Mouse (Mus musculus): ENCODE data around the gene Strn3.
A peak's percentile ranks its signal among the peaks of the same experiment; 100 is the strongest.

The Strn3 gene

DNA sequence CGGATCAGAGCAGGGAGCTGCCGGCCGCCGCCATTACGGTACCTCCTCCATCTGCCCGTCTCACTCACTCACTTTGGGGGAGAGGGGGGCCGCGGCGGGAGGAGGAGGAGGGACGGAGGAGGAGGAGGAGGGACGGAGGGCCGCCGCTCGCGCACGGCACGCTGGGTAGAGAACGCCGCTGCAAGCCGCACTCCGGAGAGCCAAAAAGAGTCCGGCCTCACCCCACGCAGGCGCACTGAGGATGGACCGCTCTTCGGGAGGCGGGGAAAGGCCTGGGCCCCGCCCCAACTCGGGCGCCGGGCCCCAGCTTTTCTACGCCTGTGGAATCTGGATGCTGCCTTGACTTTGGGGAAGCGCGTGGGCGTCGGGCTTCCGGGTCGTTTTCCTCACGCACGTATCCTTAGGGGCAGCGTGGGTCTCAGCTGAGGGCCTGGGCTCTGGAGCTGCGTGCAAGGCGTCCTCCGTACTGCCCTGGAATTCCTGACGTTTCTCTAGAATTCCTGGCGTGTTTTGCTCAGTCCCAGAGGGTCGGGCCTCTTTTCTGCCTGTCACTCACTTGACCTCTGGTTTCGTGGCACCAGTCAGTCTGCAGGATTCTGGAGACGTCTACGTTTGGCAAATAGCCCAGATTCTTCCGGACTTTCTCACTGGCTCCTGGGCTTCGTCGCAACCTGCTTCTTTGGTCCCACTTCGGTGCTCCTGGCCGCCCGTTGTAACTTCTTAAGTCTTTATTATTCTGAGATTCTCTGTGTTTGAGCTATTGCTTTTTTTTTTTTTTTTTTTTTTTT is at the start of gene Strn3:
TSS of gene Strn3 (minus strand) at position 53 of the 788 bp plus-strand sequence.
- peak; percentile 97 for DNase-seq (ENCODE audit: low spot score)

DNA sequence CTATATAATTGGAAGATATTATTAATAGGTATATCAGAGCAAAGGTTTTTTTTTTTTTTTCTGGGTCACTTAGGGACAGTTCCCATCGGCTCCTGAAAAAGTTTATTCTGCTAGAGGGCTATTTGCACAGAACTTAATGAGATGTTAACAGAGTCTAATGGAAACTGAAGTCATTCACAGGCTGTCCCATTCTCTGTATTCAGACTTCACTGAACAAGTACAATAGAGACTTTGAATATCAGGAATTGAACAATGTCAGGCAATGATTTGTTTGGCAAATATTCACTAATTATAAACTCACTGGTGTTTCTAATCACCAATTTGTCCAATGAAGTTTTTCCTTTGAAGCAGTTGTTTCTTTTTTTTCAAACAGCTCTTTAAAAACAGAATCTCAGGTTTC is 45.1 kb upstream of the Strn3 start:
- no peak for DNase-seq (ENCODE audit: low spot score)

DNA sequence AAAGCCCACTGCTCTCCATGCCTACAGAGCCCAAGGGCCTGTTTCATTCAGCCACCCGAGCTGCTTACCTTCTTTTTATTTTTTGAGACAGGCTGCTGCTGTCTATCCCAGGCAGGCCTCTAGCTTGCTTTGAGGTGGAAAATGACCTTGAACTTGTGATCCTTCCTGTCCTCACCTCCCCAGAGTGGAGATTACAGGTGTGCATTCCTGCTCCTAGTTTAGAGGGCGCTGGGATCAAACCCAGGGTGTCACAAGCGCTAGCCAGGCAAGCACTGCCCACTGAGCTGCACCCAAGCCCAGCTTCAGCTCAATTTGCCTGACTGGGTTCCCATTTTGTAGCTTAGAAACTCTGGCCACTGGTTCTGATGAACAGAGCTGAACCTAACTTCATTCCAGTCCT is 44.7 kb upstream of the Strn3 start:
- DNase-seq (ENCODE audit: low spot score): no peak

DNA sequence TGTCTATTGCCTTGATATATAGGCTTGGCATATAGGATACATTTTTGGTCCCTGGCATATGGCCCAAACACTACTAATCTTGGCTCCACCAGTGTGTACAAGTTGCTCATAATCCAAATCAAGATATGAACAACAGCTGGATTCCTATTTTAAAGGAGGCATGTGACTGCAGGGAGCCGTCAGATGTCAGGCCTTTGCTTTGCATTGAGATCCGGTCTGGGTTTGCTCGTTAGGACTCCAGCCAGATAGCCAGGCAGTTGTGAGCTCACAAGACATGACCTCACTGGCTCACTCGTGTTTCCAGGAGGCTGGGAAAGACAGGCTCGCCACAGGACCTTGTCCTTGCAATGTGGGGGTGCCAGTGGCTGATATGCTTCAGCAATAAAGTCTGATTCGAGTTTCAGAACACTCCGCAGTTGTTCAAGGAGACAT is 44.2 kb upstream of the Strn3 start:
- no peak for DNase-seq (ENCODE audit: low spot score)

DNA sequence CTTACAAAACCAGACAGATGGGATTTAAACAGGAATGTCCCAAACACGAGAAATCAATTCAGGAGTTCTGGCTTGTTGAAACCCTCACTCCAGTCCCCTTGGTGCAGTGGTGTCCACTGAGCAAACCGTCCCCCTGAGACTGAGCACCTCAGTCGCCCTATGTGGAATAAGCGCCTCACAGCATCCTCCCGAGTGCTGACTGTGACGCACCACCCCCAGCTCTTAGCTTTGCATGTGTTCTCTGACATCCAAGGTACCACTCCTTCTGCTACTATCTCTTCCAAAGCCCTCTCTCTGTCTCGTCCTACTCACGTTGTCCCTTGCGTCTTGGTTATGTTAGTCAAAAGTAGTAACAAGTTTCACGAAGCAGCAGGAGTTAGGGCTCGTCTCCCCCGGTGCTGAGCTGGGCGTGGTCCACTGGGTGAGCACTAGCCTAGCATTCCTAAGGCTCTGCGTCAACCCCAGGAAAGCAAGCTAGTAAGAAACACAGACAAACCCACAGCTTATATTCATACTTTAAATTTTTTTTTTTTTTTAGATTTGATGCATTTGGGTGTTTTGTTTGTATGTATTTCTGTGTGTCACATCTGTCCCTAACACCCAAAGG is 43.0 kb upstream of the Strn3 start:
- no peak for DNase-seq (ENCODE audit: low spot score)

DNA sequence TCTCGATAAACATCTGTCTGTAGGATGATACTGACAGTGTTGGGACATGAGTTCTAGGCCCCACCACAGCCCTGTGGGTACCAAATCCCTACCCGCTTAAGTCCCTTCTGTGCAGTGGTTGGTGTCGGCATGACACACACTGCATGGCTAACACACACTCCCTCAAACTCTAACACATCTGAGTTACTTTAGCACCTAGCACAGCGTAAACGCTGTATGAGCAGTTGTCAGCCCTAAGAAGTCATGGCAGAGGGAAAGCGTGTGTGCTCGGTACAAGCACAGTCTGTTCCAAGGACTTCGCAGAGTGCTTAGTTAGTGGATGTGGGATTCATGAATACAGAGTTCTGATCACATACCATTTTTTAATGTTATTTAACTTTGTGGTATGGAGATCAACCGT is 38.1 kb upstream of the Strn3 start:
- DNase-seq (ENCODE audit: low spot score): no peak

DNA sequence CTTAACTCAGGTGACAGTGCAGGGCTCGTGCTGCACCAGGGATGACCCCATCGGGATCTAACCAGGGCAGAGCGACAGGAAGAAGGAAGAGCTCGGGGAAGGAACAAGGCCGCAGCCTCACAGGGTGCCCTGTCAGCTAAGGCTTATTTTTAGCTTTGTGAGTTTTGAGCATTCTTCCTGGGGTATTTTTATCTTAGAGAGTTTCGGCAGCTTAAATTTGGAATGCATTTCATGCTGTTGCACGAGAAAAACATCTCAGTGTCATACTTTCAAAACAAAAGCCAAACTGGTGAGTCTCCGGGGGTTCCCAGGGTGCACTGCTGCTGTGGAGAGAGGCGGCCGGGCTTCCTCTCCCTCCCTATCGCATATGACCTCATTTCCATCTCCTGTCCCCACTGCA is 37.4 kb upstream of the Strn3 start:
- DNase-seq (ENCODE audit: low spot score): no peak

DNA sequence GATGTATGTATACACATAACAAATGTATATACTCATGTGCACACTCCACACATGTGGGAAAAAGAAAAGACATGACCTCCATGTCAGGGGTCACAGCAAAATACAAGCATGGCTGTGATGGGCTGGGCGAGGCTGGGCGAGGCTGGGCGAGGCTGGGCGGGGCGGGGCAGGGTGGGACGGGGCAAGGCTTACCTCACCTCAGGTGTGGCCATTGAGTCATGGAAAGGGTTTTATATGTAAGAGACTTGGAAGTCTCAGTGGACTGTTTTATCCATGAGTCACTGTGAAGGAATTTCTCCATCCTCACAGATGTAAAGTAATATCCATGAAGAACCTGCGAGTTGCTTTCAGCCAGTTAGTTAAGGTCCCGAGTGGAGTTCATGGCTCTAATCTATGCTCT is 30.1 kb upstream of the Strn3 start:
- DNase-seq (ENCODE audit: low spot score): no peak

DNA sequence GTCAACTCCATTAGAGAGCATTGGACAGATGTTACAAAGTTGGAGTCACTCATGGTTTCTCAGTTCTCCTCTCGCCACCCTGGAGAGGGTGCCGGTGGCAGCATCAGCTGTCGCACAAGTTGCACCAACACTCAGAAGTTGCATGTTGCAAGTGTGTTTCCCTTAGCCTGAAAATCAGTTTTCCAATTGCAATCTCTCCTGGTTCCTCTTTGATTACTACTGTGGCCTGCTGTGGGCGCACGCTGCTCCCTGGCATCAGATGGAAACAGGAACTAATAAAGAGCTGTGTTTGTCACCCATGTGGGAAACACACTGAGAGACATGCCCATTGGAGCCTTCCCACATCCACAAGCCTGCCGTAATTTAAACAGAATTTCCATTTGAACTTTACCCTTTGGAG is 26.9 kb upstream of the Strn3 start:
- DNase-seq (ENCODE audit: low spot score): no peak

DNA sequence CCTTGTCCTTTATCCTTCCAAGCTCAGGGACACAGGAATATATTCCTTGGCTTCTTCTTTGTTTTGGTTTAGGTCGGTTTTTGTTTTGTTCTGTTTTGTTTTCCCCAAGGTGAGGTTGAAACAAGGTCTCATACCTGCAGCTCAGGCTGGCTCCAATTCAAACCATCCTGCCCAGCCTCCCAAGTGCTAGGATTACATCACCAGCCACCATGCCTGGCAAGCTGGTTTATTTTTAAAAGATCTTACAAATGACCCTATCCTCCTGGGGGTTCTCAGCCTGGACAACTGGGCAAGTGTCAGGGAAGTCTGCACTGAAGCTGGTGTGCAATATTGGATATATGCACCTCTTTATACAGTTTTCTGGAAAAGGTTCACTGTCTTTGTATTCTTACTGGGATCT is 21.0 kb upstream of the Strn3 start:
- DNase-seq (ENCODE audit: low spot score): no peak

DNA sequence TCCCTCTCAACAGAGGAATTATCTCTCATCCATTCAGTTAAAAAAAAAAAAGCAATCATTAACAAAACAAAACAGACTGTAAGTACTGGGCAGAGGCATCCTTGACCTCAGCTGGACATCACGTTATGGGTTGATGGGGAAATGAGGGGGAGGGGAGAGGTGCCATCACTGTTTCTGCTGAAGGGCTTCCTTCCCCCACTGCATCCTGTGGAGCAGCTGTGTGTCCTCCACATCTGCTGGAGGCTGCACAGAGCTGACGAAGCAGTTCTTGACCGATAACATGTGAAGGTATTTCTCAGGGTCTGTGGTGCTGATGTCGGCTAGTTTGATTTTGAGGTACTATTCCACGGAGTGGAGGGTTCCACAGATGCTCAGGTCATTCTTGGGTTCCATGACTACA is 18.5 kb upstream of the Strn3 start:
- DNase-seq (ENCODE audit: low spot score): no peak

DNA sequence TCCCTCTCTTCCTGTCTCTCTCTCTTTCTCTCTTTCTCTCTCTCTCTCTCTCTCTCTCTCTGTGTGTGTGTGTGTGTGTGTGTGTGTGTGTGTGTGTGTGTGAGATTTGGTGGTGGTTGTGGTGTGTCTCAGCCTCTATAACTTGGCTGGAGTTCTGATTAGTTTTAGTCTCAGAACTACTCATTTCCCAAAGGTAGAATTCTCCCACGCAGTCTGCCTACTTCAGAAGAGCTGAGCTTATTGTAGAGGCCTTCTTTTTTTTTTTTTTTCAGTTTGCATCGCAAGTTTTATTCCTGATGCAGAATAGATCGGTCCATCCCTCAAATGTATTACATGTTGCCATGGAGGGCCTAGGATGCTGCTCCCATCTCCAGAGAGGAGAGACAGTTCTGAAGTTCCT is 18.0 kb upstream of the Strn3 start:
- no peak for DNase-seq (ENCODE audit: low spot score)

DNA sequence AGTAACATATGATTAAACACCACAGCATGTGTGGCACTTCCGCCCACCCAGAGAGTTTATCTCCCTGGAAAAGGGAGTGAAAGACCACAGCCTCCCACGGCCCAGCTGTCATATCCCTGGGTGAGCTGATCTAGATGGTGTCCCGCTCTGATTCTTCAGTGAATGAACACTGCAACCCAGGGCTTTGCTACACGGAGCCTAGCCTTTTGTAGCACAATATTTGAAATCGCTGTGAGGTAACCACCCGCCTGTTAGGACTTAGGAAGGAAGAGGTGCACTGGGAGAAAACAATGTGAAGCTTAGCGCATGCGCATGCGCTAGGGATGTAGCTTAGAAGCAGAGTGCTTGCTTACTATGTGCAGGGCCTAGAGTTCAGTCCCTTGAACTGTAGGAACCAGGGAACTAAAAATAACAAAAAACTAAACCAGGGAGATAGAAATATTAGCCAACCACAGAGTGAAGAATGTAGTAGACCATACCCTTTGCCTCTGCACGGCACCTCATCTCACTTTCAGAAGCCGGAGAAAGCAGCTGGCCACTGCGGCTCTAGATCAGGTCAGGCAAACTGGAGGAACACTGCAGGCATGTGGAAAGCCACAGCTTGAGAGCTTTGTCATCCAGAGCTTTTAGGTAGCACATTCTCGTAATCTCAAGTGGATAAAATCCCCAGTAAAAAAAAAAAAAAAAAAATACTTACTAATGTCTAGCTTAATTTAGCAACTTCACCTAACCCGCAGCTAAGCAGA is 17.4 kb upstream of the Strn3 start:
- DNase-seq (ENCODE audit: low spot score): peak; percentile 29

DNA sequence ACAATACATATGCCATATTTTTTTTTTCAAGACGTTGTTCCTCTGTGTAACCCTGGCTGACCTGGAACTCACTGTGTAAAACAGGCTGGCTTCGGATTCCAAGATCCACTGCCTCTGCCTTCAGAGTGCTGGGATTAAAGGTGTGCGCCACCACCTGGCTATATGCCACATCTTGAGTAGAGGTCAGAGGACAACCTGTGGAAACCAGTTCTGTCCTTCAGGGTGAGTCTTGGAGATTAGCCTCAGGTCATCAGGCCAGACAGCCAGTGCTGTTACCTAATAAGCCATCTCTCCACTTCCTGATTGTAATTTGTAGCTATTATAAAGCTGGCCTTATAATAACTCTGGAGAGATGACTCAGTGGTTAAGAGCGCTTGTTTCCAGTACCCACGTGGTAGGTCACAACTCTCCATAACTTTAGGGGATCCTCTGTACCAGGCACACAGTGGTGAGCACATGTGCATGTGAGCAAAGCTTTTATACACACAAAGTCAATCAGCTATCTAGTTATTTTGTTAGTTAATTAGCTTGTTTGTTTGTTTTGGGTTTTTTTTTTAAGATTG is 15.1 kb upstream of the Strn3 start:
- DNase-seq (ENCODE audit: low spot score): no peak

DNA sequence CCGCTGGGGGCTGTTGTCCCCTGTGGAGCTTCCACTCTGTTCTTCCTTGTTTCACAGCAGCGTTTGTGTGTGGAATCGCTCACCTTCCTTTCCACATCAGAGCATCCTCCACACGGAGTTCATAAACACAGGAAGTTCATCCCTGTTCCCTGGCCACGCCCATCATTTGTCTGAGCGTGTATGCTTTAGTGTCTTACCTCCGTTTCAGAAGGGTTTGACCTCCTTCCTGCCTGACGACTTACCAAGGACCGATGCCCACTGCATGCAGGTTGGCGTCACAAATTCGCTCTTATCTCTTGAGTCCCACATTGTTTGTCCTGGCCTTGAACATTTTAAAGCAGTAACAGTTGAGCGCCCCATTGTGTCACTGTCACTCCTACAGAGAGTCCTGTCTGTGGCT is 14.1 kb upstream of the Strn3 start:
- no peak for DNase-seq (ENCODE audit: low spot score)

DNA sequence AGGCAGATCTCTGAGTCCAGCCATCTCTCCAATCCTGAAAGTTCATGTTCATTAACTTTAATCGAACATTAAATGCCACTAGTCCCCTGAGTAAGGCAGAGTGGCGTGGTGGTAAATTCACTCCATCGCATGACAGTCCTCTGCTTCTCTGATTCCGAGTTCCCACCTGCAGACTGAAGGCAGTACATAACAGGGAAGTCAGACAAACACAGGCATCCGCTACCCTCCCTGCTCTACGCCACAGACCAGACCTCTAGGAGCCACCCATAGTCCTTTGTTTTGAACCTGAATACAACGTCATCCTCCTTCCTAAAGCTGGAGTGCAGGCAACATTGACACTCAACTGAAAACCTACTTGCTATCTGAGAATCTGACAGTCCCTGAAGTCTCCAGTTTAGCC is 12.9 kb upstream of the Strn3 start:
- DNase-seq (ENCODE audit: low spot score): no peak

DNA sequence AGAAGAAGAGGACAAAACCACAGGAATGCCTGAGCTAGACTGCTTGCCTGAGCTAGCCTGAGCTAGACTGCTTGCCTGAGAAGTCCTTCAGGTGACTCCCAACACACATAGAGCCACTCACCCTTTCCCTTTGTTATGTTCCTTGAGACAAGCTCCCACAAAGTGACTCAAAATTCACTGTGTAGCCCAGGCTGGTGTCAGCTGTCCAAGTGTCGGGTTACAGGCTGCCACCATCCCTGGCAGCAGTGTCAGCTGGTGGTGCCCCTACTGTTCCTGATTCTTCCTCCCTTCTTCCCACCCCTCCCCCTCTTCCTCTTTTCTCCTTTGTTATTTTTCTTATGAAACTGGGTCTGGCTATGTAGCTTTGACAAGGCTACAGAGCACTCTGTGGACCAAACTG is 12.2 kb upstream of the Strn3 start:
- peak; percentile 47 for DNase-seq (ENCODE audit: low spot score)

DNA sequence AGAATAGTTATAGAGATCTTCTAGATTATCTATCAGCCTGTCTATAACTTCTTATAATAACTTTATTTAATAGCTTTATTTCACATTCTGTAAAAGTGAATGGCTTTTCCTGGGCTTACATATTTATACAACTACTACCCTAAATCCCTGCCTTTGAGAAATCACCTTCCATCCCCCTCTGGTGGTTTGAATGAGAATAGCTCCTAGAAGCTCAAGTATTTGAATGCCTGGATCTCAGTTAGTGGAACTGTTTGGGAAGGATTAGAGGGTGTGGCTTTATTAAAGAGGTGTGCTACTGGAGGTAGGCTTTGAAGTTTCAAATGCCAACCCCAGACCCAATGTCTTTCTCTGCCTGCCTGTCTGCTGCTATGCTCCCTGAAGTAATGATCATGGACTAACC is 10.0 kb upstream of the Strn3 start:
- DNase-seq (ENCODE audit: low spot score): no peak

DNA sequence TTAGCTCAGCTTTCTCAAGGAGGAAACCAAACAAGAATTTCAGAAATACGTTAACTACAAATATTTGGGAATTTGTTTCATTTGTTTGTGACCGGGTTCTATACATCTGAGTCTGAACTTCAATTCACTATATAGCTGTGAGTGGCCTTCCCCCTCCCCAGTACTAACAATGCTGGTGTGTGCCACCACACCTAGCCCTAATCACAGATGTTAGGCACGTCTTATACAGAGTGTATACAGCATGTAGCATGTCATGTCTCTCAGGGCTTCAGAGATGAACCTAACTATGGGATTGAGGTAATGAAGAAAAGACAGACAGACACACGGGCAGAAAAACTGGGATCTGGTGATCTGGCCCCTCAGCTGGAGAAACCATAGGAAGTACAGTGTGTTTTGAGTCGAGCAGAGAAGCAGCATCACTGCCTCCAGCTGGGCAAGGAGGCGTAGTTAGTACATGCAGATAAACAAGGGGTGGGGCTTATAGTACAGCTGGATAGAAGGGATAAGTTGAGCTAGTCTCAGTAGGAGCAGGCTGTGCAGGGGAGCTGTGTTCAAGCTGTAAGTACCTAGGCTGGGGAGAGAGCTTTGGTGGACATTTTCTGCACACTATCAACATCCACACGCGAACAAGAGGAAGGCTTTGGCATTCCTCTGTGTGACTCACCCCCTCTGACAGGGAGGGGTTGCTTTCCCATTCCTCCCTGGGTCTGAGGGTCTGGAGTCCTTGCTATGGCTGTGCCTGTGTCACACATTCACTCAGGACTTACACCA is 8.1 kb upstream of the Strn3 start:
- peak; percentile 17 for DNase-seq (ENCODE audit: low spot score)

DNA sequence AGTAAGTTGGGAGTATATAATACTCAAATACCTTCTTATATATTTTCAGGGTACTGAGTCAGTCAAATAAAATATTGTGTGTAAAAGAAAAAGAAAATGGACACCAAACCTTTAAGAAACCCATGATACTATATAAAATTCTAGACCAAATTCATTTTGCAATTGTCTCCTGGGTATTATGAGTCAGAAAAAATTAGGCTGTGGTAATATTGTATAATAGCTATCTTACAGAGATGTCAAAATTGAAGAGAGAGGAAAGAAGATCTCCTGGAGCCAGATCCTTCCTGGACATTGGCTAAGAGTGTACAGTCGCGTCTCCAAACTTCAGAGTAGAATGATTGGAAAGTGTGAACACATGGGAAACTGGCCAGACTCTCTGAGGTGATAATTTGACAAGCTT is 4.5 kb upstream of the Strn3 start:
- DNase-seq (ENCODE audit: low spot score): no peak

DNA sequence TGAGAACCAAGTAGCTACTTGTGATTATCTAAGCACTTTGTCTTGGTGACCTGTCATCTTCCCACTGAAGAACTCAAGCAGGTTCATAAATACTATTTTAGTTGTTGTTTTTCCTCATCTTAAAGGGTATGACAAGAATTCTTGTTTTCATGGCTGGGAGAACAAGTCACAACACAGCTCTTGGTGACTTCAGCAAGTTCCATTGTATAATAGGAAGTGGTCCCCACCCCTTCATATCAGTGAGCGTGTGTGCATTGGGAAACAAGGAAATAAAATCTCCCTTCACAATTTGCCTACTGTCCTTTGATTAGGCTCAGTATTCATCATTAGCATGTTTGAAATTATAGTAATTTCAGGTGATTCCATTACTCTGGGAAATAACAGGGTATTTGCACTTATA is 3.3 kb upstream of the Strn3 start:
- DNase-seq (ENCODE audit: low spot score): no peak

DNA sequence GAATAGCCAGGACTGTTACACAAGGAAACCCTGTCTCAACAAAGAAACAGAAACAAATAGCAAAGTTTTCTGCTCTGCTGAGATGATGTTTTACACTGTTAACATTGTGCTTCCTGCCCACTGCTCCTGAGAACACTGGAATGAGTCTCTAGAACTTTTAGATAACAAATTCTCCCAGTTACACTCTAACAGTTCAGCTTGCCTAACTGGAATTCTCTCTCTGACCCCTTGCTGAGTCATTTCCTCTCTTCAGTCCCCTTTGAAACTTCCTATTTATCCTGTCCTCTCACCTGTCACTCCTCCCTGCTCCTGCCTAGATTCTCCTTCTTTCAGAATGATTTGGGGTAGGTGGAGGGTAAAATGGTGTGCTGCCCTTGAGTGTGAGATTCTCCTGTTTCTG is 2.4 kb upstream of the Strn3 start:
- no peak for DNase-seq (ENCODE audit: low spot score)
